Mouse (Mus musculus): ENCODE data around the gene Hk3. TPM values are rescaled to one million over a fixed set of nuclear protein-coding genes. Genes with fewer than 3 reads are reported as not detected.

Gene Hk3
- polyA plus RNA-seq, 1 experiment from 2014 or later, result 1.3 TPM

DNA sequence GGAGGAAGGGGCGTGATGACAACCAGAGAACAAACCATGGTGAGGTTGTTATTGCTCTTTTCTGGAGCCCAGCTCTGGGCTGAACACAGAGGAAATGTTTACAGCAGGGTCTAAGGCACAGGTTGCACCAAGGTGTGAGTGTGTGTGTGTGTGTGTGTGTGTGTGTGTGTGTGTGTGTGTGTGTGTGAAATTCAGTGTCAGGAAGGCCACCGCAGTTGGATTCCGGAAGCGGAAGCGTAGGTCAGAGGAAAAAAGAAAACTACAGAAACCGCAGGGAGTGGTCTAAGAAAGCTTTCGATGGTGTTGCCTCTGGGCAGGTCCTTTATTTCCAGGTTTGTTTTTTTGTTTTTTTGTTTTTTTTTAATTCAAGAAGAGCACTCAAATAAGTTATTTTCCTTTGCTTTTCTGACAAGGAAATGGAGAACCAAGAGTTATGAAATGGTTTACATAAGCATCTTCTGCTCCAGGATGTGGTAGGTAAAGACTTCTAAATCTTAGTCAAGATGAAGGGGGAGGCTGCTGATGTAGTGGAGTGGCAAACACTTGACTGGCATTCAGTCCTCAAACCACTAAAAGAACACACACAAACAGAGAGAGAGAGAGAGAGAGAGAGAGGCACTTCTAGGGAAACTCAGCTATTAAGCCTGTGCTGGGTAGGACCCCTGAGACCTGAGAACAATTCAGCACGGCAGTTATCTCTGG is 3.1 kb downstream of the Hk3 start:
- no peaks in the 10 kb centered on the region for H3K9me3 ChIP-seq
- 77% methylated on average over 8 of the region's 8 CpGs for WGBS
- H3K4me1 ChIP-seq, result peaks cover 9% of the 10 kb centered on the region; the same call in 1 of the 2 replicates
- ATAC-seq (ENCODE audit: low FRiP score, low read depth), result no peak
- H3K36me3 ChIP-seq, result no peaks in the 10 kb centered on the region
- H3K27ac ChIP-seq (replicated peaks), result no peak overlapping the region
- no peak overlapping the region for H3K4me2 ChIP-seq (replicated peaks)
- peaks cover 23% of the 10 kb centered on the region for H3K27me3 ChIP-seq
- no peak overlapping the region for H3K9ac ChIP-seq (replicated peaks)
- no peak overlapping the region for H3K4me3 ChIP-seq

DNA sequence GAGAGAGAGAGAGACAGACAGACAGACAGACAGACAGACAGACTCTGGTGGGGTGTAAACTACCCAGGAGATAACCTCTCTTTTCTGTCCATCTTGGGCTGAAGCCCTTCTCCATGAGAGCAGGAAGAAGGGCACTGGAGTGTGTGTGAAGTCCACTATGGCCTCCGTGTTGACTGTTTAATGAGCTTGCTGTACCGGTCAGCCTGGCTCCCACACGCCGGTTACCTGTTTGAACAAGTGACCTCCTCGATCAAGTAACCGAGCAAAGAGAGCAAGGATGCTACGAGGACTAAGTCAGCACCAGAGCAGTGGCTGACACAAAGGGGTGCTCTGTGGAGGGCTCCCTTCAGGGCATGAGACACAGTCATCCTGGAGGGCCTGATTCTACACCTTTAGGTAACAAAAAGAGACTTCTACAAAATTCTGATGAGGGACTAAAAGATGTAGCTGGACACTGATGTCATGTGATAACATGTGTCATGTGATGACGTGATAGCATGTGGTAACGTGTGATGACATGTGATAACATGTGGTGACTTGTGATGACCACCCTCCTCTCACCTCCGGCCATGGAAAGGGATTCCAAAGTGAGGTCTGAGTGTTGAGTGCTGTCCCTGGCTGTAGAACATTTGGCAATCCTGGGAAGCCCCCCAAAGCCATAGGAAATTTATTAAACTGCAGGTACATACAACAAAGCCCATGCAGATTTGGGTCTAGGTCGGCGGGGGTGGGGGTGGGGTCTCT is 3.9 kb downstream of the Hk3 start:
- no peak for ATAC-seq (ENCODE audit: low FRiP score, low read depth)
- peaks cover 8% of the 10 kb centered on the region for H3K4me1 ChIP-seq
- H3K27ac ChIP-seq (replicated peaks), result no peak overlapping the region
- peaks cover 25% of the 10 kb centered on the region for H3K27me3 ChIP-seq
- H3K9ac ChIP-seq (replicated peaks), result no peak overlapping the region
- no peaks in the 10 kb centered on the region for H3K36me3 ChIP-seq
- H3K4me2 ChIP-seq (replicated peaks), result no peak overlapping the region
- H3K4me3 ChIP-seq, result no peak overlapping the region
- WGBS, result 92% methylated on average over 12 of the region's 12 CpGs
- H3K9me3 ChIP-seq, result no peaks in the 10 kb centered on the region

DNA sequence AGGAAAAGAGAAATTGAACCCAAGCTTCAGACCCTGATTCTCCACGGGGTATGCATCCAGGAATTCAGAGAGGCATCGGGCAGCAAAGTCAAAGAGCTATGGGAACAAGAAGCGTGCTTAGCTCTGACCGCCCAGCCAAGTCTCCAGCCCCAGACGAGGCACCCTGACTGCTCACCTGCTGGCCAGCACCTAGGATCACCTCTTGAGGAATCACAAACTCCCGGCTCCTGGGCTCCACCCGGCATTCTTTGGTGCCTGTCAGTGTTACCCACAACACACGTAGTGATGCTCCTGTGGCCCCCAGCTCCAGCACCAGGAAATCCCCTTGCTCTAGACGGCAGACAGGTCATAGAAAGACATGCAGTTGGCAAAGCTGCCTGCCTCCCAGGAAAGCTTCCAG is 6.7 kb downstream of the Hk3 start:
- no peak overlapping the region for H3K4me2 ChIP-seq (replicated peaks)
- no peak overlapping the region for H3K27ac ChIP-seq (replicated peaks)
- H3K36me3 ChIP-seq, result no peaks in the 10 kb centered on the region
- no peaks in the 10 kb centered on the region for H3K9me3 ChIP-seq
- no peak overlapping the region for H3K4me3 ChIP-seq
- no peak for ATAC-seq (ENCODE audit: low FRiP score, low read depth)
- peaks cover 48% of the 10 kb centered on the region for H3K27me3 ChIP-seq
- H3K9ac ChIP-seq (replicated peaks), result no peak overlapping the region
- H3K4me1 ChIP-seq, result peaks cover 14% of the 10 kb centered on the region
- WGBS, result 53% methylated on average over 9 of the region's 9 CpGs

DNA sequence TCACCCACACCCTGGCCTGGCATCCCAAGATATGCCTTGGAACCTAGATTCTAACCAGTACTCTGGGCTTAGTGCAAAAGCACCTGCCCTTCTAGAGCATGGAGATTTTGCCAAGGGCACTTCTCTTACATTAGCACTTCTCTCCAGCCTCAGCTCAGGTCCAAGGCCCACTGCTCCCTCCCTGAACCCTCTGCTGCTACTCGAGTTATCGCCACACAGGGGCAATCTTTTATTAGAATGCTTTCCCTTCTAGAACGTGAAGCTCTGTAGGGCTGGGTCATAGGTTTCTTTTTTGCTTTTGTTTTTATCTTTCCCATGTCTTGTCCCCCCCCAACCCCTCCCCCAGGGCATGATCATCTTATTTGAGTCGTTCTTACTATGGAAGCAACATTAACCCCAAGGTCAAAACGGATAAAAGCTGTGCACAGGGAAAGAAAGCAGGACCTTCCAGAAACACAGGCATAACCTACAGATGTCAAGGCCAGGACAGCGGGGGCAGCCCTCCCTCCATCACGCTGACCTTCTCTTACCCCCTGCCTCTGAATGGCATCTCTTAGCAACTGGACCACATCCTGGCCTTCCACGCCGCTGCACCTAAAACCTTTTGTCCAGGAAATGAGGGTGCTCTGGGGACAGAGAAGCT is 7.4 kb downstream of the Hk3 start:
- Histone ChIP-seq H3K4me1 (peaks cover 19% of the 10 kb centered on the region), H3K9ac (replicated peaks) (no peak overlapping the region), H3K36me3 (no peaks in the 10 kb centered on the region), H3K9me3 (no peaks in the 10 kb centered on the region), H3K4me2 (replicated peaks) (no peak overlapping the region), H3K27me3 (peaks cover 50% of the 10 kb centered on the region), H3K27ac (replicated peaks) (no peak overlapping the region), H3K4me3 (no peak overlapping the region)
- ATAC-seq (ENCODE audit: low FRiP score, low read depth), result no peak
- WGBS, result 21% methylated on average over 9 of the region's 9 CpGs

DNA sequence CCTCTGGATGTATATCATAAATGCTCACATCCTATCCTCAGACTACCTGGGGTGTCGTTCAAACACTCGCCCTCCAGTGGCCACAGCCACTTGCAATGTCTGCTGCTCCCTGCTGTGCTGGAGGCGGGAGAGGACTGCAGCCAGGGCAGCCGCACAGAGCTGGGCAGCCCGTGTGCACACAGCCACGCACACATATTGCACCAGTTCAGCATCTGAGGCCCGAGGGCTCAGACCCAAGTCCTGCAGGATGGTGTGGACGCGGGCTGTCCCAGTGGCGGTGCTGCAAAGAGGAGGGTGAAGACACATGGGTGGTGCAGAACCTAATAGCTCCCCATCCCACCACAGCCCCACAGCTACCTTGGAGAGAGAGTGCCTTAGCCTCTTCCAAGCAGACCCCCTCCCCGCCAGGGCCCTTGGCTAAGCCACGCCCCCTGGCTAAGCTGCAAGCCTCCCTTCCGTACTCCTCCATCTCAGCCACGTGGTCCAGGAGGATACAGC is 9.2 kb downstream of the Hk3 start:
- Histone ChIP-seq H3K27me3 (peaks cover 57% of the 10 kb centered on the region), H3K27ac (replicated peaks) (no peak overlapping the region)

DNA sequence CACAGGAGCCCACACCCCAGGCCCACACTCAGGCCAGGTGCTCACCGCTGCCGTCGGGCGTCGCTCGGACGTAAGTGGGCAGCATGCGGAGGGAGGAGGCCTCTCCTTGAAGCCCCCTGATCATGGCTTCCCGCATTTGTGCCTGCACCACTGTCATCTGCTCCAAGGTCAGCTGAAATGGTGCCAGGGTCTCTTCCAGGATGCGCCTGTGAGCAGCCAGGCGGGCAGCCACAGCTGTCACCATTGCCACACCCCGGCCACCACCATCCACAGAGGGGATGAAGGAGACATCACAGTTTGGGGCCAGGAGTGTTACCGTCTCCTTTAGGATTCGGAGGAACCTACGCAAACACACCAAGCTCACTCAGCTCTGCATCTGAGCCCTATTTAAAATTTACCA is 10.1 kb downstream of the Hk3 start:
- Histone ChIP-seq H3K9me3 (no peaks in the 10 kb centered on the region), H3K9ac (replicated peaks) (no peak overlapping the region), H3K4me2 (replicated peaks) (no peak overlapping the region), H3K36me3 (no peaks in the 10 kb centered on the region), H3K27ac (replicated peaks) (no peak overlapping the region), H3K4me3 (no peak overlapping the region), H3K4me1 (peaks cover 35% of the 10 kb centered on the region), H3K27me3 (peaks cover 64% of the 10 kb centered on the region)
- WGBS, result 88% methylated on average over 15 of the region's 15 CpGs
- ATAC-seq (ENCODE audit: low FRiP score, low read depth), result no peak

More for the DNA sequence above, 9.2 kb downstream of the Hk3 start:
- Histone ChIP-seq H3K4me3 (no peak overlapping the region), H3K4me2 (replicated peaks) (peak overlapping the region; percentile 20), H3K4me1 (peaks cover 35% of the 10 kb centered on the region), H3K9ac (replicated peaks) (no peak overlapping the region), H3K9me3 (no peaks in the 10 kb centered on the region), H3K36me3 (no peaks in the 10 kb centered on the region)
- peak; percentile 32; the same call in 1 of the 2 replicates for ATAC-seq (ENCODE audit: low FRiP score, low read depth)
- WGBS, result 5% methylated on average over 14 of the region's 14 CpGs

DNA sequence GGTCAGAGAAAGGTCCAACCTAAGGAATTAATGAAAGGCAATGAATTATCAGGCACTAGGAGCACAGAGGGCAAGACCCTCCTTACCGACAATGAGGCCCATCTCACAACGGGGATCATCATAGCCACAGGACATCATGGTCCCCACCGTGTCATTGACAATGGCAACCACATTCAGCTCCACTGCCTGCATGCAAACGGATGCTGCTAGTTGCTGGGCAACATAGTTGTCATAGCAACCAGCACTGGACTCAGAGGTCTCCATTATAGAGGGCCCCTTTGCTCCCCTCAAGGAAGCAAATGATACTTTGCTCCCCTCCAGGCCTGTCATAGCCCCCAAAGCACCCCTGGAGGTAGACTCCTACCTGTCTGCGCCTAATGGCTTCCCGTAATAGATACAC is 12.6 kb downstream of the Hk3 start:
- Histone ChIP-seq H3K27ac (replicated peaks) (no peak overlapping the region), H3K4me1 (peaks cover 45% of the 10 kb centered on the region), H3K9me3 (no peaks in the 10 kb centered on the region), H3K4me3 (no peak overlapping the region), H3K9ac (replicated peaks) (no peak overlapping the region), H3K4me2 (replicated peaks) (0 out of 2 replicates have a peak overlapping the region, but pooled peaks have one; percentile 3), H3K36me3 (no peaks in the 10 kb centered on the region), H3K27me3 (peaks cover 72% of the 10 kb centered on the region)
- 24% methylated on average over 6 of the region's 6 CpGs for WGBS
- peak; percentile 81 for ATAC-seq (ENCODE audit: low FRiP score, low read depth)

DNA sequence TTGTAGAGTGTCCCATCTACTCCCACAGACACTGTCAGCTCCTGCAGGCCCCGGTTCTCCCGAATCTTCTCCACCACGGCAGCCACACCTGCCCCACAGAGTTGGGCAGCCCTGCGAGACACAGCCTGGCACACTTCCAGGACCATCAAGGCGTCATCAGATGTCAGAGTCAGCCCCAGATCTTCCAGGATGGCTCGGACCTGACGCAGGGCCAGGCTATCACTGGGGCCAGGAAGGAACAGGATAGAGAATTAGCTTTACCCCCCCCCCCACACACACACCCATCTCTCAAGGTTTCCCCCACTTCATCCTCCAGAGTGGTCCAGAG is 14.8 kb downstream of the Hk3 start:
- ATAC-seq (ENCODE audit: low FRiP score, low read depth), result no peak
- Histone ChIP-seq H3K27ac (replicated peaks) (no peak overlapping the region), H3K9ac (replicated peaks) (no peak overlapping the region), H3K27me3 (peaks cover 74% of the 10 kb centered on the region), H3K4me3 (no peak overlapping the region), H3K4me1 (peaks cover 37% of the 10 kb centered on the region), H3K9me3 (no peaks in the 10 kb centered on the region), H3K36me3 (no peaks in the 10 kb centered on the region), H3K4me2 (replicated peaks) (no peak overlapping the region)
- 88% methylated on average over 7 of the region's 7 CpGs for WGBS

DNA sequence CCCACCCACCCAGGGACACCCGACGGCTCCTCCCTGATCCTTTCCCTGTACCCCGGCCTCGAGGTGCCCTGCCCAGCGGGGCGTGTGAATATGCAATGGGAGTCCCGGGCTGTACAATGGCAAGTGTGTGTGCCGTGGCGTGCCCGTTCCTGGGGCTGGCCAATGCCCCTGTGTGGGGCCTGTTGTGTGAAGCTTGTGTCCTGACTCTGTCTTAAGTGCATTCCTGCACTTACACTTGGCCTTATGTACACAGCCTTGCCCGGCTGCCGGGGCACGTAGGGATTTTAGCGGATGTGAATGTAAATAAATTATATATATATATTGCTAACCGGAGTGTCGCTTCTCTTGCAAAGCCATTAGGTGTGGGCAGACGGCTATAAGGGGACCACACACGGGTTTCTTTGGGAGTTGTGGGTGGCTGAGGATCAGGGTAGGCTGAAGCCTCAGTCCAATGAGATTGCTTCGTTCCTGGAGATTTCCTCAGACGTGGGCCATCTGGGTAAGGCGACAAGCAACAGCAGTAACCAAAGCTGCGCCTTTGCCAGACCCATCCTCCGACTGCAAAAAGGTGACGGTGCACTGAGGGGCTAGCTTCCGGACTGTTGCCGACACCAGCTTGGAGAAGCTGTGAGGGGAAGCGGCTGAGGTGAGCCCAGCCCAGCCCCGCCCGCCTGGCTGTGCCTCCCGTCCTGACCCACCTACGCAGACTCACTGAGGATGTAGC is 15.3 kb downstream of the Hk3 start:
- H3K27me3 ChIP-seq, result peaks cover 71% of the 10 kb centered on the region
- H3K27ac ChIP-seq (replicated peaks), result no peak overlapping the region
- WGBS, result 72% methylated on average over 31 of the region's 31 CpGs
- H3K9ac ChIP-seq (replicated peaks), result peak overlapping the region; percentile 4; the same call in 1 of the 2 replicates
- peaks cover 37% of the 10 kb centered on the region for H3K4me1 ChIP-seq
- no peak overlapping the region for H3K4me2 ChIP-seq (replicated peaks)
- no peaks in the 10 kb centered on the region for H3K36me3 ChIP-seq
- H3K4me3 ChIP-seq, result no peak overlapping the region
- ATAC-seq (ENCODE audit: low FRiP score, low read depth), result no peak
- H3K9me3 ChIP-seq, result no peaks in the 10 kb centered on the region

DNA sequence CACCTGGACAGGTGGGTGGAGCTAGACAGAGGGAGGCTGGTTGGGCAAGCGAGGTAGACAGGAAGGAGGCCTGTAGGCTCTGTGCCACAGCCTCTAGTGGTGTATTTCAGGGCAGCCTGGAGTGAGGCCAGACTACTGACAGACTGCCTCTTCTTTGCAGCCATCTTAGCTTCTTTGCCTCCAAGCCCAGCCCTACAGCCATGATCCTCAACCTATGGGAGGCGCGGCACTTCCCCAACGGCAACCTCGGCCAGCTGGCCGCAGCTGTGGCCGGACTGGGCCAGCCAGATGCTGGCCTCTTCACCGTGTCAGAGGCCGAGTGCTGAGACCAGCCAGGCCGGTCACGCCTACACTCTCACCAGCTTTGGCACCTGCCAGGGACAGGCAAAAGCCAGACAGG is 16.5 kb downstream of the Hk3 start:
- H3K9me3 ChIP-seq, result no peaks in the 10 kb centered on the region
- WGBS, result 72% methylated on average over 11 of the region's 11 CpGs
- H3K27ac ChIP-seq (replicated peaks), result no peak overlapping the region
- no peak overlapping the region for H3K9ac ChIP-seq (replicated peaks)
- H3K27me3 ChIP-seq, result peaks cover 71% of the 10 kb centered on the region
- peaks cover 37% of the 10 kb centered on the region for H3K4me1 ChIP-seq
- H3K4me3 ChIP-seq, result no peak overlapping the region
- H3K36me3 ChIP-seq, result no peaks in the 10 kb centered on the region
- no peak overlapping the region for H3K4me2 ChIP-seq (replicated peaks)
- ATAC-seq (ENCODE audit: low FRiP score, low read depth), result no peak

DNA sequence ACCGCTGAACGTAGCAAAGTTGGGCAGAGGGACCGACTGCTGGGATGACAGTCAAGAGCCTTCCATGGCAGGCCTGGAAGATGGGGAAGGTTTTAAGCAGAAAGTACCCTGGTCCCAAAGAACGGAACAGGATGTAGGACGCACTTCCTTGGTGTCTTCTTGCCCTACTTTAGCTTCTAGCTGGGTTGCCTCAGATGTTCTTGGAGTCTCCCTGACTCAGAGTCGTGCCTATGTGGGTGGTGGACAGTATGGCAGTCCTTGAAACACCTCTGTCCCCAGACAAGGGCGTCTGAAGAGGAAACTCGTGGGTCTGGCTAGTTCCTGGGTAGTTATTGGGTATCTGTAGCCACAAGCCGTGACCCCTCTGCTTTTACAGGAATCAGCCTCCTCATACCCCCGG is 19.1 kb downstream of the Hk3 start:
- Histone ChIP-seq H3K36me3 (no peaks in the 10 kb centered on the region), H3K27ac (replicated peaks) (no peak overlapping the region), H3K27me3 (peaks cover 76% of the 10 kb centered on the region), H3K9ac (replicated peaks) (no peak overlapping the region), H3K4me3 (no peak overlapping the region), H3K4me1 (peaks cover 21% of the 10 kb centered on the region), H3K4me2 (replicated peaks) (no peak overlapping the region), H3K9me3 (no peaks in the 10 kb centered on the region)
- WGBS, result 86% methylated on average over 10 of the region's 10 CpGs
- ATAC-seq (ENCODE audit: low FRiP score, low read depth), result no peak

Data from midbrain, embryonic 12.5 days (tissue).